Mouse (Mus musculus) forebrain, embryonic 12.5 days (tissue): Measurements from ENCODE around the gene Flnb. TPM values are rescaled to one million over a fixed set of nuclear protein-coding genes. Genes with fewer than 3 reads are reported as not detected.

Experiments
- ATAC-seq: fragments of 200-750 bp; cut with Nextera tagmentation; 2 replicates; pipeline ENCODE4 v1.8.0; 2017; ENCODE audit warnings: moderate TSS enrichment; ENCODE audit not compliant: low FRiP score
- H3K27ac ChIP-seq: fragments of 300-500 bp; sonication (generic); 2 replicates; pipeline ENCODE4 v1.5.1; 2016; ENCODE audit warnings: mild to moderate bottlenecking
- H3K27me3 ChIP-seq: fragments of 300-500 bp; sonication (generic); 2 replicates; pipeline ENCODE4 v1.6.1; 2016; ENCODE audit warnings: mild to moderate bottlenecking
- H3K36me3 ChIP-seq: fragments of 300-500 bp; sonication (generic); replicated peaks from 2 replicates; pipeline ENCODE4 v1.6.1; 2016; ENCODE audit warnings: mild to moderate bottlenecking
- H3K4me1 ChIP-seq: fragments of 300-500 bp; sonication (generic); 2 replicates; pipeline ENCODE4 v1.6.1; 2016
- H3K4me2 ChIP-seq: fragments of 300-500 bp; sonication (generic); 2 replicates; pipeline ENCODE4 v1.6.1; 2016; ENCODE audit warnings: mild to moderate bottlenecking, moderate library complexity
- H3K4me3 ChIP-seq: fragments of 300-500 bp; sonication (generic); replicated peaks from 2 replicates; pipeline ENCODE4 v1.5.1; 2016; ENCODE audit warnings: mild to moderate bottlenecking
- H3K9ac ChIP-seq: fragments of 300-500 bp; sonication (generic); 2 replicates; pipeline ENCODE4 v1.6.1; 2016; ENCODE audit warnings: mild to moderate bottlenecking
- H3K9me3 ChIP-seq: fragments of 300-500 bp; sonication (generic); 2 replicates; pipeline ENCODE4 v1.6.1; 2016
- WGBS: fragments of 180-500 bp; shearing (Covaris S2); methylation state at CpG from one replicate; pipeline ENCODE4 v1.1.7; 2016; 5-methylcytosine and 5-hydroxymethylcytosine counted together
- polyA plus RNA-seq: library from polyadenylated mRNA; unstranded; fragments of >200 nt; fragmentation: Nextera tagmentation; extraction: Ambion mirVana; gene quantifications from 2 replicates; pipeline ENCODE4 v1.2.1, GENCODE M21; 2016

Flnb gene
- polyA plus RNA-seq, 1 experiment from 2014 or later = 21.3 TPM

- Histone ChIP-seq H3K4me2 (no peak overlapping the region), H3K4me1 (peaks cover 44% of the 10 kb centered on the region), H3K9me3 (no peaks in the 10 kb centered on the region), H3K9ac (no peak overlapping the region), H3K27ac (no peak overlapping the region), H3K36me3 (no peaks in the 10 kb centered on the region), H3K4me3 (no peak overlapping the region), H3K27me3 (no peaks in the 10 kb centered on the region)
- WGBS = 53% methylated on average over 5 of the region's 5 CpGs
- no peak for ATAC-seq
Observed at GRCm38 (mm10) chr14:7855501-7855900, 37.7 kb downstream of the Flnb start.

- no peaks in the 10 kb centered on the region for H3K9me3 ChIP-seq
- no peaks in the 10 kb centered on the region for H3K27me3 ChIP-seq
- 72% methylated on average over 10 of the region's 10 CpGs for WGBS
- no peak overlapping the region for H3K9ac ChIP-seq
- H3K36me3 ChIP-seq = no peaks in the 10 kb centered on the region
- no peak overlapping the region for H3K4me2 ChIP-seq
- H3K4me1 ChIP-seq = peaks cover 41% of the 10 kb centered on the region
- no peak for ATAC-seq
- H3K27ac ChIP-seq = no peak overlapping the region
- H3K4me3 ChIP-seq = no peak overlapping the region
Observed at GRCm38 (mm10) chr14:7856348-7856747, 38.6 kb downstream of the Flnb start.

GRCm38 (mm10) chr14:7857835-7858234, 40.1 kb downstream of the Flnb start:
- Histone ChIP-seq H3K9me3 (no peaks in the 10 kb centered on the region), H3K9ac (no peak overlapping the region), H3K4me1 (peaks cover 30% of the 10 kb centered on the region), H3K27ac (no peak overlapping the region), H3K4me3 (no peak overlapping the region), H3K27me3 (no peaks in the 10 kb centered on the region), H3K36me3 (no peaks in the 10 kb centered on the region), H3K4me2 (no peak overlapping the region)
- WGBS = 93% methylated on average over 3 of the region's 3 CpGs
- ATAC-seq = no peak

GRCm38 (mm10) chr14:7858430-7858829, 40.7 kb downstream of the Flnb start:
- no peak for ATAC-seq
- no peaks in the 10 kb centered on the region for H3K36me3 ChIP-seq
- 70% methylated on average over 4 of the region's 4 CpGs for WGBS
- H3K9me3 ChIP-seq = no peaks in the 10 kb centered on the region
- peaks cover 27% of the 10 kb centered on the region for H3K4me1 ChIP-seq
- H3K27ac ChIP-seq = no peak overlapping the region
- H3K9ac ChIP-seq = no peak overlapping the region
- no peak overlapping the region for H3K4me2 ChIP-seq
- H3K4me3 ChIP-seq = no peak overlapping the region
- H3K27me3 ChIP-seq = no peaks in the 10 kb centered on the region

- no peak for ATAC-seq
- H3K27ac ChIP-seq = no peak overlapping the region
- no peaks in the 10 kb centered on the region for H3K9me3 ChIP-seq
- 90% methylated on average over 8 of the region's 8 CpGs for WGBS
- no peaks in the 10 kb centered on the region for H3K36me3 ChIP-seq
- H3K9ac ChIP-seq = no peak overlapping the region
- no peak overlapping the region for H3K4me3 ChIP-seq
- peaks cover 8% of the 10 kb centered on the region for H3K4me1 ChIP-seq
- H3K27me3 ChIP-seq = no peaks in the 10 kb centered on the region
- H3K4me2 ChIP-seq = no peak overlapping the region
Observed at GRCm38 (mm10) chr14:7860525-7861154, 42.9 kb downstream of the Flnb start.

- H3K9ac ChIP-seq = no peak overlapping the region
- no peak for ATAC-seq
- H3K9me3 ChIP-seq = no peaks in the 10 kb centered on the region
- 96% methylated on average over 1 of the region's 1 CpGs for WGBS
- H3K4me1 ChIP-seq = peaks cover 3% of the 10 kb centered on the region; the same call in 1 of the 2 replicates
- no peaks in the 10 kb centered on the region for H3K27me3 ChIP-seq
- no peaks in the 10 kb centered on the region for H3K36me3 ChIP-seq
- no peak overlapping the region for H3K4me2 ChIP-seq
- H3K27ac ChIP-seq = no peak overlapping the region
- no peak overlapping the region for H3K4me3 ChIP-seq
Observed at GRCm38 (mm10) chr14:7861275-7861674, 43.5 kb downstream of the Flnb start.

GRCm38 (mm10) chr14:7862226-7862625, 44.5 kb downstream of the Flnb start:
- 85% methylated on average over 2 of the region's 2 CpGs for WGBS
- no peak overlapping the region for H3K9ac ChIP-seq
- no peak for ATAC-seq
- H3K4me3 ChIP-seq = no peak overlapping the region
- no peaks in the 10 kb centered on the region for H3K27me3 ChIP-seq
- no peaks in the 10 kb centered on the region for H3K9me3 ChIP-seq
- H3K36me3 ChIP-seq = no peaks in the 10 kb centered on the region
- H3K27ac ChIP-seq = no peak overlapping the region
- peaks cover 3% of the 10 kb centered on the region; the same call in 1 of the 2 replicates for H3K4me1 ChIP-seq
- H3K4me2 ChIP-seq = no peak overlapping the region

GRCm38 (mm10) chr14:7863199-7863598, 45.4 kb downstream of the Flnb start:
- H3K27ac ChIP-seq = no peak overlapping the region
- peaks cover 8% of the 10 kb centered on the region; the same call in 1 of the 2 replicates for H3K36me3 ChIP-seq
- WGBS = 89% methylated on average over 5 of the region's 5 CpGs
- no peak for ATAC-seq
- H3K4me2 ChIP-seq = no peak overlapping the region
- no peaks in the 10 kb centered on the region for H3K9me3 ChIP-seq
- no peak overlapping the region for H3K9ac ChIP-seq
- no peak overlapping the region for H3K4me3 ChIP-seq
- H3K4me1 ChIP-seq = peaks cover 3% of the 10 kb centered on the region; the same call in 1 of the 2 replicates
- H3K27me3 ChIP-seq = no peaks in the 10 kb centered on the region

GRCm38 (mm10) chr14:7863871-7864505, 46.2 kb downstream of the Flnb start:
- 81% methylated on average over 9 of the region's 9 CpGs for WGBS
- Histone ChIP-seq H3K36me3 (peaks cover 8% of the 10 kb centered on the region; the same call in 1 of the 2 replicates), H3K27ac (no peak overlapping the region), H3K4me2 (no peak overlapping the region), H3K4me1 (peaks cover 3% of the 10 kb centered on the region; the same call in 1 of the 2 replicates), H3K27me3 (no peaks in the 10 kb centered on the region), H3K4me3 (no peak overlapping the region), H3K9ac (no peak overlapping the region), H3K9me3 (no peaks in the 10 kb centered on the region)
- no peak for ATAC-seq

GRCm38 (mm10) chr14:7864506-7864899, 46.7 kb downstream of the Flnb start:
- H3K4me2 ChIP-seq = no peak overlapping the region
- no peaks in the 10 kb centered on the region for H3K9me3 ChIP-seq
- no peaks in the 10 kb centered on the region for H3K27me3 ChIP-seq
- H3K9ac ChIP-seq = no peak overlapping the region
- peaks cover 10% of the 10 kb centered on the region; the same call in 1 of the 2 replicates for H3K36me3 ChIP-seq
- no peak for ATAC-seq
- no peak overlapping the region for H3K27ac ChIP-seq
- WGBS = 89% methylated on average over 9 of the region's 9 CpGs
- H3K4me1 ChIP-seq = peaks cover 3% of the 10 kb centered on the region; the same call in 1 of the 2 replicates
- H3K4me3 ChIP-seq = no peak overlapping the region

- Histone ChIP-seq H3K4me2 (no peak overlapping the region), H3K4me1 (no peaks in the 10 kb centered on the region), H3K27ac (no peak overlapping the region), H3K4me3 (no peak overlapping the region), H3K36me3 (peaks cover 18% of the 10 kb centered on the region), H3K9me3 (no peaks in the 10 kb centered on the region), H3K27me3 (no peaks in the 10 kb centered on the region), H3K9ac (no peak overlapping the region)
- WGBS = 91% methylated on average over 7 of the region's 7 CpGs
- no peak for ATAC-seq
Observed at GRCm38 (mm10) chr14:7867224-7867623, 49.5 kb downstream of the Flnb start.

GRCm38 (mm10) chr14:7867841-7868240, 50.1 kb downstream of the Flnb start:
- Histone ChIP-seq H3K9me3 (no peaks in the 10 kb centered on the region), H3K4me2 (no peak overlapping the region), H3K9ac (no peak overlapping the region), H3K27me3 (no peaks in the 10 kb centered on the region), H3K4me1 (no peaks in the 10 kb centered on the region), H3K36me3 (peaks cover 21% of the 10 kb centered on the region), H3K27ac (no peak overlapping the region), H3K4me3 (no peak overlapping the region)
- ATAC-seq = no peak
- 86% methylated on average over 3 of the region's 3 CpGs for WGBS

GRCm38 (mm10) chr14:7869796-7870195, 52.0 kb downstream of the Flnb start:
- H3K4me3 ChIP-seq = no peak overlapping the region
- no peak for ATAC-seq
- no peaks in the 10 kb centered on the region for H3K9me3 ChIP-seq
- H3K4me2 ChIP-seq = no peak overlapping the region
- no peak overlapping the region for H3K27ac ChIP-seq
- 96% methylated on average over 6 of the region's 6 CpGs for WGBS
- no peaks in the 10 kb centered on the region for H3K4me1 ChIP-seq
- no peak overlapping the region for H3K9ac ChIP-seq
- peaks cover 30% of the 10 kb centered on the region for H3K36me3 ChIP-seq
- H3K27me3 ChIP-seq = no peaks in the 10 kb centered on the region
